Mouse (Mus musculus): ENCODE measurements at regions not wholly inside any gene's neighbourhood (a gene's known extent, or its start where the extent isn't known, plus 50 kb on each side); places are given as distances from the start of the nearest gene placed in this dataset.

DNA sequence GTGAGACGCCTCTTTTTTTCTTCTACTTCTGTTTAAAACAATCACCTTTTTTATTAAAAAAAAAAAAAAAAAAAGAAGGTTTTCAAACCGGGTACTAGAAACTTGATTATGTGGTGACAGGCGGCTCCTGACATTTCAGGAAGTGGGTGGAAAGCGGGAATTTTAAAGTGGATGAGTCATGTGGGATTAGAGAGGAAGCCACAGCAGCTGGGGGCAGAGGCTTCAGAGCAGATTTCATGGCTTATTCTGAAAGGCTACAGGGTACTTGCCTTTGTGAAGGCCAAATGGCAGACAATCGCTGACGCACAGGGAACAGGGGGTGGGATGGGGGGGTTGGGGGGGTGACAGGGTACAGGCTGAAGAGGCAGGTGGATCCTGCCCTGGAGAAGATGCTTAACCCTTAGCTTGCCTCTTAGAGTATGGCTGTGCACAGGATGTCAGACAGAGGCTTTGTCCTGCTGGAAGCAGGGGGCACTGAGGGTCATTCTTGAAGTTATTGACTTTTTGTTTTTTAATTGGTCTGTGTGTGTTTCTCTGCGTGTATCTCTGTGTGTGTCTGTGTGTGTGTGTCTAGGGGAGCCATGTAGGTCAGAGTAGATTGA is 81.4 kb upstream of the Zfp831 start:
- TF ChIP-seq MAX (IDR thresholded peaks at IDR 0.05) = peak; percentile 57
- no peak for TF ChIP-seq CTCF (IDR thresholded peaks at IDR 0.05; ENCODE audit: control insufficient read depth, insufficient read depth, insufficient read length)
- no peak for TF ChIP-seq CEBPB (IDR thresholded peaks at IDR 0.05; ENCODE audit: low read depth)
- no peak for TF ChIP-seq USF1 (IDR thresholded peaks at IDR 0.05; ENCODE audit: low read depth)
- peak; percentile 65 for TF ChIP-seq MYOD1 (IDR thresholded peaks at IDR 0.05; ENCODE audit: control insufficient read depth, insufficient read length, low read depth)
- no peak for TF ChIP-seq MYOG (IDR thresholded peaks at IDR 0.05; ENCODE audit: control insufficient read depth, extremely low read depth, insufficient read length)
- peak; percentile 82 for TF ChIP-seq FOSL1 (IDR thresholded peaks at IDR 0.05; ENCODE audit: insufficient read depth, low read length, poor library complexity, severe bottlenecking)
- H3K4me3 ChIP-seq (ENCODE audit: insufficient read depth, poor library complexity, severe bottlenecking) = no peak overlapping the region
- H3K79me3 ChIP-seq (ENCODE audit: low read depth) = no peaks in the 10 kb centered on the region
- H3K36me3 ChIP-seq (ENCODE audit: control insufficient read depth, insufficient read depth) = no peaks in the 10 kb centered on the region
- no peaks in the 10 kb centered on the region for H3K27me3 ChIP-seq (ENCODE audit: control insufficient read depth, insufficient read depth, insufficient read length)
- no peak overlapping the region for H3ac ChIP-seq (ENCODE audit: control insufficient read depth, insufficient read length, low read depth)
- no peaks in the 10 kb centered on the region for H3K79me2 ChIP-seq (ENCODE audit: control insufficient read depth, insufficient read depth)

DNA sequence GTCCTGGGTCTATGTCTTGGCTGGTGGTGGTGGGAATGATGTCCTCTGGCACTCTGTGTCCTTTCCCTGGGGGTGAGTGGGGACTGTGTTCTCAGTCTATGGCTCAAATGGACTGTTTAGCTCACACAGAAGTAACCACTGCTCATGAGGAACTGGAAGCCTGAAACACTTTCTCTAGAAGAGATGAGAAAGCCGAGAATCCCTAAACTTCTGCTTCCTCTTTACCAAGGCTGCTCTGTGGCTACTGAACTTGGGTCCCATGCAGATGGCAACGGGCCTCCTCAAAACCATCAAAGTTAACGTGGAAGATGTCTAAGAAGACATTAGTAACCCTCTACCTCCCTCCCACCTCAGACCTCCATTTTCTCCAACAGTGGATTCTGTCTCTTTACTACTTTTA is 79.4 kb upstream of the Zfp831 start:
- H3ac ChIP-seq (ENCODE audit: control insufficient read depth, insufficient read length, low read depth) = no peak overlapping the region
- no peaks in the 10 kb centered on the region for H3K27me3 ChIP-seq (ENCODE audit: control insufficient read depth, insufficient read depth, insufficient read length)
- H3K79me3 ChIP-seq (ENCODE audit: low read depth) = no peaks in the 10 kb centered on the region
- H3K36me3 ChIP-seq (ENCODE audit: control insufficient read depth, insufficient read depth) = no peaks in the 10 kb centered on the region
- H3K79me2 ChIP-seq (ENCODE audit: control insufficient read depth, insufficient read depth) = no peaks in the 10 kb centered on the region
- TF ChIP-seq MYOD1 (IDR thresholded peaks at IDR 0.05; ENCODE audit: control insufficient read depth, insufficient read length, low read depth) (no peak), CEBPB (IDR thresholded peaks at IDR 0.05; ENCODE audit: low read depth) (no peak), USF1 (IDR thresholded peaks at IDR 0.05; ENCODE audit: low read depth) (no peak), MYOG (IDR thresholded peaks at IDR 0.05; ENCODE audit: control insufficient read depth, extremely low read depth, insufficient read length) (no peak), CTCF (IDR thresholded peaks at IDR 0.05; ENCODE audit: control insufficient read depth, insufficient read depth, insufficient read length) (no peak), MAX (IDR thresholded peaks at IDR 0.05) (no peak), FOSL1 (IDR thresholded peaks at IDR 0.05; ENCODE audit: insufficient read depth, low read length, poor library complexity, severe bottlenecking) (no peak)
- no peak overlapping the region for H3K4me3 ChIP-seq (ENCODE audit: insufficient read depth, poor library complexity, severe bottlenecking)

DNA sequence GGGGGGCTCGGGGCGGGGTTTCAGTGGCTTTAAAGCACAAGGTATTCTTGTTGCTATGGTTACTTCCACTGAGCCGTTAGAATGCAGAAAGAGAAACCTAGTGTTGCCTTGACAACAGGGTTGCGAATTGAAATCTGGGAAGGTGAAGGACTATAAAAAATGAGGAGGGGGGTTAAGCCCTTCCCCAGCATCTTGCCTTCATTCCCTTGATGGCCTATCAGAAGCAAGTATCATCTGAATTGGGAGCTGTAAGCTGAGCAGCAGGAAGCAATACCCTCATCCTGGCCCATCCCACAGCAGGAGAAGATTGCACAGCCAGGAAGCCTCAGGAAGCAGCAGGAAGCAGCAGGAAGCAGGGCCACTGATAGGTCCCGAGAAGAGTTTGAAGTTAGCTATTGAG is 78.5 kb upstream of the Zfp831 start:
- TF ChIP-seq CTCF (IDR thresholded peaks at IDR 0.05; ENCODE audit: control insufficient read depth, insufficient read depth, insufficient read length) = no peak
- Histone ChIP-seq H3K4me3 (ENCODE audit: insufficient read depth, poor library complexity, severe bottlenecking) (no peak overlapping the region), H3K79me2 (ENCODE audit: control insufficient read depth, insufficient read depth) (no peaks in the 10 kb centered on the region), H3K36me3 (ENCODE audit: control insufficient read depth, insufficient read depth) (no peaks in the 10 kb centered on the region), H3K27me3 (ENCODE audit: control insufficient read depth, insufficient read depth, insufficient read length) (no peaks in the 10 kb centered on the region), H3ac (ENCODE audit: control insufficient read depth, insufficient read length, low read depth) (no peak overlapping the region), H3K79me3 (ENCODE audit: low read depth) (no peaks in the 10 kb centered on the region)

DNA sequence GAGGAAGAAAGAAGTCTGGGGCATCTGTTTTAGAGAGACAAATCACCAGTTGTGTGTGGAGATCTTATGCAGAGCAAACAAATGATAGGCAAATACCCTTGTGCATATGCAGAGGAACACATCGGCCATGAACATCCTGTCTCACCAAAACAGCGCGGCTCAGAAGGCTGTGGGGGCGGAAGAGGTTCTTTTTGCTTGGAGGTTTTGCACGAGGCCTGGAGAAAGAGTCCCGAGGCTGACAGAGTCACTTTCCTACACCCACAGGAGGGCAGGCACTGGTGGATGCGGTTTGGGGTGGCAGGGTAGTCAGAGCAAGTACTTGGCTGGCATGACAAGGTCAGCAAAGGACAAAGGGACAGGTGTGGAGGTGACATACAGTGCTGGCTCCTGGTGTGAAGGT is 77.4 kb upstream of the Zfp831 start:
- Histone ChIP-seq H3K79me2 (ENCODE audit: control insufficient read depth, insufficient read depth) (no peaks in the 10 kb centered on the region), H3K79me3 (ENCODE audit: low read depth) (no peaks in the 10 kb centered on the region), H3K27me3 (ENCODE audit: control insufficient read depth, insufficient read depth, insufficient read length) (peaks cover 2% of the 10 kb centered on the region), H3K36me3 (ENCODE audit: control insufficient read depth, insufficient read depth) (no peaks in the 10 kb centered on the region), H3K4me3 (ENCODE audit: insufficient read depth, poor library complexity, severe bottlenecking) (no peak overlapping the region), H3ac (ENCODE audit: control insufficient read depth, insufficient read length, low read depth) (no peak overlapping the region)
- TF ChIP-seq CEBPB (IDR thresholded peaks at IDR 0.05; ENCODE audit: low read depth) (no peak), MAX (IDR thresholded peaks at IDR 0.05) (no peak), MYOD1 (IDR thresholded peaks at IDR 0.05; ENCODE audit: control insufficient read depth, insufficient read length, low read depth) (no peak), CTCF (IDR thresholded peaks at IDR 0.05; ENCODE audit: control insufficient read depth, insufficient read depth, insufficient read length) (no peak), FOSL1 (IDR thresholded peaks at IDR 0.05; ENCODE audit: insufficient read depth, low read length, poor library complexity, severe bottlenecking) (no peak), USF1 (IDR thresholded peaks at IDR 0.05; ENCODE audit: low read depth) (no peak), MYOG (IDR thresholded peaks at IDR 0.05; ENCODE audit: control insufficient read depth, extremely low read depth, insufficient read length) (no peak)

DNA sequence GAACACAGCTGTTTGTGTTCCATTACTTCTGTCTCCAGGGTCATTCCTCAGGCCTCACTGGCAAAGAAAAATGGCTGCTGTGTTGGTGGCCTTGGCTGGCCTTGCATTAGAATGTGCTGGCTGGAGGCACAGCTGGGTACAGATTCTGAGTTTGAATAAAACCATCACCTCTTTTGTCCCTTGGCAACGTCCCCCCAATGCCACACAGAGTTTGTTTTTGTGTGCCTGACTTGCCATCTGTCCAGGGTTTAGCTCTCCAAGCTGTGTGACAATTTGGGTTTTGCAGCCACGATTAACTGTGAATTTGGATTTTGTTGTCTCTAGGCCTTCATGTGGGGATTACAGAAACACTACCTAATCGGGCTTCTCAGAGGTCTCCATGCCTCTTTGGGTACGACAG is 76.6 kb upstream of the Zfp831 start:
- TF ChIP-seq MYOD1 (IDR thresholded peaks at IDR 0.05; ENCODE audit: control insufficient read depth, insufficient read length, low read depth) (no peak), USF1 (IDR thresholded peaks at IDR 0.05; ENCODE audit: low read depth) (no peak), FOSL1 (IDR thresholded peaks at IDR 0.05; ENCODE audit: insufficient read depth, low read length, poor library complexity, severe bottlenecking) (no peak), MAX (IDR thresholded peaks at IDR 0.05) (no peak), CEBPB (IDR thresholded peaks at IDR 0.05; ENCODE audit: low read depth) (no peak), CTCF (IDR thresholded peaks at IDR 0.05; ENCODE audit: control insufficient read depth, insufficient read depth, insufficient read length) (no peak), MYOG (IDR thresholded peaks at IDR 0.05; ENCODE audit: control insufficient read depth, extremely low read depth, insufficient read length) (no peak)
- H3K27me3 ChIP-seq (ENCODE audit: control insufficient read depth, insufficient read depth, insufficient read length) = peaks cover 4% of the 10 kb centered on the region
- H3ac ChIP-seq (ENCODE audit: control insufficient read depth, insufficient read length, low read depth) = no peak overlapping the region
- no peaks in the 10 kb centered on the region for H3K36me3 ChIP-seq (ENCODE audit: control insufficient read depth, insufficient read depth)
- H3K4me3 ChIP-seq (ENCODE audit: insufficient read depth, poor library complexity, severe bottlenecking) = no peak overlapping the region
- H3K79me3 ChIP-seq (ENCODE audit: low read depth) = no peaks in the 10 kb centered on the region
- H3K79me2 ChIP-seq (ENCODE audit: control insufficient read depth, insufficient read depth) = no peaks in the 10 kb centered on the region
